Mouse (Mus musculus): ENCODE measurements around the gene Slc35e3.

DNA sequence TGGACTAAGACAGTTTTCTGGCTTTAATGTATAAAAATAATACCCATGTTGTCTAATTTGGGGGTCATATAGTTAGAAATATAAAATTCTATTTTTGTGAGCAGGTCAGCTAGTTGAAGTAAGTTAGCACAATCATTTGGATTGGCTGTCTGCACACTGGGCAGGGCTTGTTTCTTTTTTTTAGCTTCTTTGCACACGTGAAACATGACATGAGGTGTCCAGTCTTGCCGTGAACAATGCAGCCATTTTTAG, 56.1 kb downstream of the Slc35e3 start:
- TF ChIP-seq CTCF (IDR thresholded peaks at IDR 0.05; ENCODE audit: control insufficient read depth, insufficient read depth, insufficient read length), result no peak
- no peak for TF ChIP-seq USF1 (IDR thresholded peaks at IDR 0.05; ENCODE audit: low read depth)
- TF ChIP-seq MYOD1 (IDR thresholded peaks at IDR 0.05; ENCODE audit: control insufficient read depth, insufficient read length, low read depth), result no peak
- no peak for TF ChIP-seq MAX (IDR thresholded peaks at IDR 0.05)
- TF ChIP-seq FOSL1 (IDR thresholded peaks at IDR 0.05; ENCODE audit: insufficient read depth, low read length, poor library complexity, severe bottlenecking), result no peak
